Mouse (Mus musculus): ENCODE measurements around the gene Psg27.
"Not testable (repeated sequence)": the region's sequence is repeated elsewhere in the genome, so short reads cannot be mapped to it uniquely, and the experiment has no call there.

The Psg27 gene

GRCm38 (mm10) chr7:18567205-18567604 lies at the start of gene Psg27:
TSS of gene Psg27 (minus strand) at chr7:18567305.
- in situ Hi-C loops (cut with MboI; ENCODE audit: low pct_unique_long_range_greater_than_20kb in 1 of 2, low sequenced_read_pairs in 2 of 2, unreplicated experiment in 1 of 2), result no loop called here

GRCm38 (mm10) chr7:18616401-18616800 lies 49.3 kb upstream of the Psg27 start, which contains the start of gene Psg23:
TSS of gene Psg23 (minus strand) at chr7:18616501.
- in situ Hi-C loops (cut with MboI; ENCODE audit: low pct_unique_long_range_greater_than_20kb in 1 of 2, low sequenced_read_pairs in 2 of 2, unreplicated experiment in 1 of 2), result not testable (repeated sequence)

- in situ Hi-C loops (cut with MboI; ENCODE audit: low pct_unique_long_range_greater_than_20kb in 1 of 2, low sequenced_read_pairs in 2 of 2, unreplicated experiment in 1 of 2), result no loop called here
Measured at GRCm38 (mm10) chr7:18559850-18560249, 7.3 kb downstream of the Psg27 start.

GRCm38 (mm10) chr7:18555751-18556150 lies 11.4 kb downstream of the Psg27 start:
- in situ Hi-C loops (cut with MboI; ENCODE audit: low pct_unique_long_range_greater_than_20kb in 1 of 2, low sequenced_read_pairs in 2 of 2, unreplicated experiment in 1 of 2), result not testable (repeated sequence)

- in situ Hi-C loops (cut with MboI; ENCODE audit: low pct_unique_long_range_greater_than_20kb in 1 of 2, low sequenced_read_pairs in 2 of 2, unreplicated experiment in 1 of 2), result no loop called here
Measured at GRCm38 (mm10) chr7:18533420-18533819, 33.7 kb downstream of the Psg27 start.

- in situ Hi-C loops (cut with MboI; ENCODE audit: low pct_unique_long_range_greater_than_20kb in 1 of 2, low sequenced_read_pairs in 2 of 2, unreplicated experiment in 1 of 2), result no loop called here
Measured at GRCm38 (mm10) chr7:18532169-18532568, 34.9 kb downstream of the Psg27 start, which contains the start of gene Psg25. TSS of gene Psg25 (minus strand) at chr7:18532269.

- in situ Hi-C loops (cut with MboI; ENCODE audit: low pct_unique_long_range_greater_than_20kb in 1 of 2, low sequenced_read_pairs in 2 of 2, unreplicated experiment in 1 of 2), result no loop called here
Measured at GRCm38 (mm10) chr7:18524668-18525067, 42.4 kb downstream of the Psg27 start.

- in situ Hi-C loops (cut with MboI; ENCODE audit: low pct_unique_long_range_greater_than_20kb in 1 of 2, low sequenced_read_pairs in 2 of 2, unreplicated experiment in 1 of 2), result not testable (repeated sequence)
Measured at GRCm38 (mm10) chr7:18512848-18513247, 54.3 kb downstream of the Psg27 start.

GRCm38 (mm10) chr7:18512417-18512816 lies 54.7 kb downstream of the Psg27 start:
- in situ Hi-C loops (cut with MboI; ENCODE audit: low pct_unique_long_range_greater_than_20kb in 1 of 2, low sequenced_read_pairs in 2 of 2, unreplicated experiment in 1 of 2), result not testable (repeated sequence)

GRCm38 (mm10) chr7:18511479-18511878 lies 55.6 kb downstream of the Psg27 start:
- in situ Hi-C loops (cut with MboI; ENCODE audit: low pct_unique_long_range_greater_than_20kb in 1 of 2, low sequenced_read_pairs in 2 of 2, unreplicated experiment in 1 of 2), result no loop called here
